In genomic region chr8:122691018-122691417, GRCm38 (mm10) we compare ENCODE assay signal across 12 mouse cellular contexts. TPM values are rescaled to one million over a fixed set of nuclear protein-coding genes. Genes with fewer than 3 reads are reported as not detected.
DNase-seq lines count a peak whose midpoint lies in the region; ATAC-seq lines count a peak whose summit lies in the region.
"Had no signal": no experiment of that assay in that cellular context is flagged by ENCODE, and none has a peak within 500 bp of the region (broad histone marks: within the 10 kb centered on the region; RNA-seq: fewer than 3 reads in every experiment).

No protein-coding gene starts in this region.

- no peak for ATAC-seq in liver, embryonic 12.5 days
- ATAC-seq: lung, postnatal 0 days; midbrain, embryonic 15.5 days had no signal

- intact Hi-C loops in heart, postnatal 25 days (cut with DNase I) = no loop called here

- H3K9me3 ChIP-seq in liver, embryonic 12.5 days (replicated peaks) = no peaks in the 10 kb centered on the region
- H3K9me3 ChIP-seq: embryonic facial prominence, embryonic 15.5 days; midbrain, embryonic 15.5 days had no signal

- H3K9ac ChIP-seq in liver, embryonic 12.5 days = peak overlapping the region; percentile 5; the same call in 1 of the 2 replicates
- H3K9ac ChIP-seq: embryonic facial prominence, embryonic 15.5 days; midbrain, embryonic 15.5 days had no signal

- no peak overlapping the region for H3K4me2 ChIP-seq in liver, embryonic 12.5 days
- H3K4me2 ChIP-seq: embryonic facial prominence, embryonic 15.5 days; midbrain, embryonic 15.5 days had no signal

- 72% methylated on average over 6 of the region's 6 CpGs for WGBS in liver, embryonic 12.5 days (ENCODE audit: insufficient replicate concordance)

- peaks cover 93% of the 10 kb centered on the region for H3K36me3 ChIP-seq in liver, embryonic 12.5 days
- H3K36me3 ChIP-seq: embryonic facial prominence, embryonic 15.5 days; midbrain, embryonic 15.5 days had no signal

- H3K4me1 ChIP-seq in liver, embryonic 12.5 days = peaks cover 100% of the 10 kb centered on the region
- H3K4me1 ChIP-seq: embryonic facial prominence, embryonic 15.5 days; midbrain, embryonic 15.5 days had no signal

- H3K4me3 ChIP-seq in liver, embryonic 12.5 days = no peak overlapping the region
- H3K4me3 ChIP-seq: embryonic facial prominence, embryonic 15.5 days; midbrain, embryonic 15.5 days had no signal

- peak overlapping the region; percentile 60 for H3K27ac ChIP-seq in liver, embryonic 12.5 days
- H3K27ac ChIP-seq: embryonic facial prominence, embryonic 15.5 days; midbrain, embryonic 15.5 days had no signal

- peak; percentile 97 for DNase-seq in heart, adult 11 months
- DNase-seq in heart, postnatal 25 days (ENCODE audit: low spot score) = no peak
- DNase-seq in ovary, postnatal 36 days (ENCODE audit: low spot score) = peak; percentile 34
- no peak for DNase-seq in ovary, postnatal 10 days (ENCODE audit: low spot score)
- peak; percentile 82 for DNase-seq in adrenal gland, postnatal 14 days
- DNase-seq in lung, adult 18-20 months = no peak
- DNase-seq: cerebellum, postnatal 36 days; kidney, postnatal 36 days had no signal

- peaks cover 27% of the 10 kb centered on the region for H3K27me3 ChIP-seq in liver, embryonic 12.5 days (replicated peaks)
- H3K27me3 ChIP-seq: midbrain, embryonic 15.5 days had no signal

RNA-seq across cellular contexts. Expression of gene Cbfa2t3, which starts 7.9 kb away (rescaled TPM):
- total RNA-seq in heart, postnatal 25 days (2021) = 10 to 100 TPM; 18.5 to 25.3 TPM
- total RNA-seq in adrenal gland, postnatal 14 days (2021) = 13.6 and 14.9 TPM in 2 replicates
- polyA plus RNA-seq in liver, embryonic 12.5 days (2016; fragmentation: Nextera tagmentation; extraction: Ambion mirVana) = 7.7 and 8.0 TPM in 2 replicates

Comparison
In these comparisons a context has a peak if more than half of its experiments do, and no peak if none do; other contexts are left out.
1. DNase-seq: peak in heart, adult 11 months (single experiment), ovary, postnatal 36 days (single experiment) and adrenal gland, postnatal 14 days (single experiment); none in heart, postnatal 25 days (single experiment), ovary, postnatal 10 days (single experiment) and lung, adult 18-20 months (0 of 2).